Mouse (Mus musculus) midbrain, embryonic 14.5 days (tissue): ENCODE results near the gene Fam184a. TPM values are rescaled to one million over a fixed set of nuclear protein-coding genes. Genes with fewer than 3 reads are reported as not detected.

Experiments used
- ATAC-seq: fragments of 200-750 bp; cut with Nextera tagmentation; 2 replicates; pipeline ENCODE4 v1.8.0; 2017; ENCODE audit warnings: moderate number of reproducible peaks, moderate library complexity; ENCODE audit not compliant: low FRiP score, low TSS enrichment
- DNase-seq: peaks from one replicate; pipeline ENCODE4 v3.0.0-alpha.2; 2015
- H3K27ac ChIP-seq: fragments of 300-500 bp; sonication (generic); replicated peaks from 2 replicates; pipeline ENCODE4 v1.5.1; 2014; ENCODE audit warnings: mild to moderate bottlenecking, low read depth, low read length, moderate library complexity
- H3K27me3 ChIP-seq: fragments of 300-500 bp; sonication (generic); 2 replicates; pipeline ENCODE4 v1.6.1; 2014; ENCODE audit warnings: low read length, control low read depth, mixed read lengths; ENCODE audit not compliant: control insufficient read depth, insufficient read depth
- H3K36me3 ChIP-seq: fragments of 300-500 bp; sonication (generic); 2 replicates; pipeline ENCODE4 v1.6.1; 2014; ENCODE audit warnings: low read length, control low read depth; ENCODE audit not compliant: control insufficient read depth, insufficient read depth
- H3K4me1 ChIP-seq: fragments of 300-500 bp; sonication (generic); 2 replicates; pipeline ENCODE4 v1.6.1; 2014; ENCODE audit warnings: mild to moderate bottlenecking, antibody characterized with exemption, low read length, control low read depth; ENCODE audit not compliant: control insufficient read depth, insufficient read depth
- H3K4me2 ChIP-seq: fragments of 300-500 bp; sonication (generic); 2 replicates; pipeline ENCODE4 v1.6.1; 2014; ENCODE audit warnings: mild to moderate bottlenecking, low read length, moderate library complexity
- H3K4me3 ChIP-seq: fragments of 300-500 bp; sonication (generic); replicated peaks from 2 replicates; pipeline ENCODE4 v1.5.1; 2014; ENCODE audit warnings: low read depth, low read length
- H3K9ac ChIP-seq: fragments of 300-500 bp; sonication (generic); replicated peaks from 2 replicates; pipeline ENCODE4 v1.6.1; 2014; ENCODE audit warnings: mild to moderate bottlenecking, low read length, moderate library complexity
- H3K9me3 ChIP-seq: fragments of 300-500 bp; sonication (generic); 2 replicates; pipeline ENCODE4 v1.6.1; 2016; ENCODE audit warnings: low read length, control low read depth, mixed read lengths; ENCODE audit not compliant: control insufficient read depth
- WGBS: fragments of 180-500 bp; shearing (Covaris S2); extraction: QIAGEN DNeasy Blood & Tissue Kit; methylation state at CpG from one replicate; pipeline ENCODE4 v1.1.7; 2014; 5-methylcytosine and 5-hydroxymethylcytosine counted together
- polyA plus RNA-seq: library from polyadenylated mRNA; unstranded; fragments of >200 nt; fragmentation: Nextera tagmentation; extraction: Ambion mirVana; gene quantifications from 2 replicates; pipeline ENCODE4 v1.2.1, GENCODE M21; 2014

The Fam184a gene
- polyA plus RNA-seq, 1 experiment from 2014 or later: 13.6 TPM

- ATAC-seq (no peak), DNase-seq (peak; percentile 17)
- H3K27ac ChIP-seq: no peak overlapping the region
- no peaks in the 10 kb centered on the region for H3K27me3 ChIP-seq
- peaks cover 24% of the 10 kb centered on the region for H3K36me3 ChIP-seq
- H3K4me3 ChIP-seq: peak overlapping the region; percentile 17; the same call in 1 of the 2 replicates
- 51% methylated on average over 5 of the region's 5 CpGs for WGBS
- peaks cover 31% of the 10 kb centered on the region for H3K4me1 ChIP-seq
- no peak overlapping the region for H3K9ac ChIP-seq
- no peaks in the 10 kb centered on the region for H3K9me3 ChIP-seq
- H3K4me2 ChIP-seq: peak overlapping the region; percentile 74
Observed at GRCm38 (mm10) chr10:53598821-53599220, 152.1 kb downstream of the Fam184a start.

- H3K4me1 ChIP-seq: peaks cover 31% of the 10 kb centered on the region
- H3K27me3 ChIP-seq: no peaks in the 10 kb centered on the region
- DNase-seq (peak; percentile 69), ATAC-seq (peak; percentile 44)
- H3K4me3 ChIP-seq: peak overlapping the region; percentile 90
- peaks cover 10% of the 10 kb centered on the region for H3K36me3 ChIP-seq
- peak overlapping the region; percentile 93 for H3K27ac ChIP-seq
- H3K9me3 ChIP-seq: no peaks in the 10 kb centered on the region
- H3K9ac ChIP-seq: peak overlapping the region; percentile 83
- under 1% methylated on average over 88 of the region's 99 CpGs for WGBS
- H3K4me2 ChIP-seq: peak overlapping the region; percentile 74
Observed at GRCm38 (mm10) chr10:53597121-53597881, 153.6 kb downstream of the Fam184a start.

GRCm38 (mm10) chr10:53596677-53597120 is 154.2 kb downstream of the Fam184a start, which contains the start of gene Asf1a:
Asf1a (plus strand) TSS chr10:53596757.
- WGBS: 0% methylated on average over 52 of the region's 52 CpGs
- H3K4me1 ChIP-seq: peaks cover 31% of the 10 kb centered on the region
- ATAC-seq: peak; percentile 98
- DNase-seq: peak; percentile 97
- H3K4me3 ChIP-seq: peak within 1 kb of the TSS; percentile 90
- no peaks in the 10 kb centered on the region for H3K9me3 ChIP-seq
- H3K4me2 ChIP-seq: peak within 1 kb of the TSS; percentile 74
- H3K27ac ChIP-seq: peak within 1 kb of the TSS; percentile 93
- peak within 1 kb of the TSS; percentile 83 for H3K9ac ChIP-seq
- H3K27me3 ChIP-seq: no peaks in the 10 kb centered on the region
- H3K36me3 ChIP-seq: peaks cover 7% of the 10 kb centered on the region; the same call in 1 of the 2 replicates

DNA sequence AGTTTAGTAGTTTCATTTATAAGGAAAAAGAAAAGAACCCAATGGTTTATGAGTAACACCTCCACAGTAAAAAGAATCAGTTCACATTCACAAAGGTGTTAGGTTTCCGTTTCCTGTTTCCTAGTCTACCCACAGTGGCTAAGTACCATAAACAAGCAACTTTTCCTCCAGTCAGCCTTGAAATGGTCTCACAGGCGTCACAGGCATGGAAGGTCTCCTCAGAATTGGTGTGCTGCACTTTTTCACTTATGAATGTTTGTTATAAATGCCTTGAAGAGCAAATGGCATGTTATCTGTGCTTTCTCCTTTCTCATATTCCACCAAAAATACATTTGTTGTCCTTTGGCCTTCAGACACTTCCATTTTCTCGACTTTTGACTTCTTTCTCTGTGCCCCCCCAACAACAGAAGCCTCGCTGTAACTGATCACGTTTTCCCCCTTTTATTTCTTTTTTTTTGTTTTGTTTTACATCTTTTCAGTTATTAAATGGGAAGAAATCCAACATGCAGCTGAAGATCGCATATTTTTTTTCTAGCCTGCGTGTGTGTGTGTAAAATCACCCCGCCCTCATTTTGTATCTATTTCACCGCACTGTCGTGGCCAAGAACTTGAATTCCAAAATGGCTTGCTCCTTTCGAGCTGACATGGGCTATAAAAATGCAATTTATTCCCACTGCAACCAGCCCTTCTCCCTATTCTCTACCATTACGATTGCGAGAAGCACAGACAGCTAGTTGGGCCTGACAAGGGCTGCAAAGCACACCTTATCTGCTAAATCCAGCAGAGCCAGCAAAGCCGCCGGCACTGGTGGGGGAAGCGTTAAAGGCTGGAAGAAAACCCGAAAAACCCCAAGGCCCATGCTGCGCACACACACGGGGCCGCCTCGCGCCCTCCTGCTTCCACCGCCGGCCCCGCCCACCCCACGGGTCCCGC is 154.9 kb downstream of the Fam184a start:
- Histone ChIP-seq H3K9me3 (no peaks in the 10 kb centered on the region), H3K4me2 (peak overlapping the region; percentile 74), H3K27ac (peak overlapping the region; percentile 93), H3K4me1 (peaks cover 27% of the 10 kb centered on the region), H3K36me3 (peaks cover 7% of the 10 kb centered on the region; the same call in 1 of the 2 replicates), H3K4me3 (peak overlapping the region; percentile 90), H3K27me3 (no peaks in the 10 kb centered on the region), H3K9ac (peak overlapping the region; percentile 83)
- ATAC-seq: no peak
- no peak for DNase-seq
- 11% methylated on average over 27 of the region's 27 CpGs for WGBS

GRCm38 (mm10) chr10:53585777-53586176 is 165.1 kb downstream of the Fam184a start:
- no peak overlapping the region for H3K9ac ChIP-seq
- no peaks in the 10 kb centered on the region for H3K36me3 ChIP-seq
- ATAC-seq (no peak), DNase-seq (no peak)
- H3K4me2 ChIP-seq: no peak overlapping the region
- peaks cover 4% of the 10 kb centered on the region; the same call in 1 of the 2 replicates for H3K4me1 ChIP-seq
- no peak overlapping the region for H3K27ac ChIP-seq
- no peak overlapping the region for H3K4me3 ChIP-seq
- H3K9me3 ChIP-seq: no peaks in the 10 kb centered on the region
- 61% methylated on average over 3 of the region's 3 CpGs for WGBS
- no peaks in the 10 kb centered on the region for H3K27me3 ChIP-seq

Other genes starting within 250 kb of the Fam184a start
- 81.1 and 92.6 TPM in 2 replicates for gene Asf1a, start 154.4 kb downstream of the Fam184a start, polyA plus RNA-seq
- 7.6 and 7.7 TPM in 2 replicates for gene Mcm9, start 120.7 kb downstream of the Fam184a start, polyA plus RNA-seq